Mouse (Mus musculus) lung, postnatal 0 days (tissue): Measurements from ENCODE around the gene Jmjd1c.

Source experiments
- CTCF ChIP-seq: IDR thresholded peaks from 2 replicates; pipeline ENCODE4 v1.5.1; 2016; ENCODE audit warnings: antibody characterized with exemption, mild to moderate bottlenecking
- EP300 ChIP-seq: IDR thresholded peaks from 2 replicates; pipeline ENCODE4 v1.6.1; 2016; ENCODE audit warnings: antibody characterized with exemption, mild to moderate bottlenecking, control low read depth

DNA sequence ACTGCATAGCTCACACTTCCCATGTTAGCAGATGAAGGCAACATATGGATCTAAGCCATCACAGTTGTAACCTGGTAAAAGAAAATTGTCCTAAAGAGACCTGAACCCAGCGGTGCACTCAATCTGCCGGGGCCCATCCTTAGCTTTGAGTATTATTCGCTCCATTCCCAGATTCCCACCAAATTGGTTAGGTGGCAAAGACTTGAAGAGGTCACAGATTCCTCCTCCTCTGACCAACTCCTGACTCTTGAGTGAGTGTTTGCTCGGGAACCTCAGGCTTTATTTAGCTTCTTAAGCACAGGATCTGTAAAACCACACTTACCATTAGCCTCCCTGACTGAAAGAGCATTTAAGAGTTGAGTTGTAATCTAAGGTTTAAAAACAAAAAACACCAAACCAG is 23.3 kb upstream of the Jmjd1c start:
- TF ChIP-seq EP300 (no peak), CTCF (no peak)
